Mouse (Mus musculus): ENCODE results near the gene Ano8. TPM values are rescaled to one million over a fixed set of nuclear protein-coding genes. Genes with fewer than 3 reads are reported as not detected.
"Not testable (repeated sequence)": the region's sequence is repeated elsewhere in the genome, so short reads cannot be mapped to it uniquely, and the experiment has no call there.

Gene Ano8
- 6.7 and 9.2 TPM in 2 replicates for total RNA-seq (2017)

GRCm38 (mm10) chr8:71485142-71486135, at the start of gene Ano8:
Gene Ano8, minus strand, starts transcription at chr8:71485963.
- peak; percentile 46 to 58; a peak in 3 of 4 replicates for ATAC-seq (replicated peaks in 1 of 2; ENCODE audit: insufficient read depth in 1 of 2, low FRiP score in 2 of 2, low TSS enrichment in 1 of 2, low read depth in 1 of 2, poor library complexity in 2 of 2, severe bottlenecking in 2 of 2)

GRCm38 (mm10) chr8:71534263-71534810, 48.6 kb upstream of the Ano8 start:
- no peak for ATAC-seq (replicated peaks in 1 of 2; ENCODE audit: insufficient read depth in 1 of 2, low FRiP score in 2 of 2, low TSS enrichment in 1 of 2, low read depth in 1 of 2, poor library complexity in 2 of 2, severe bottlenecking in 2 of 2)

DNA sequence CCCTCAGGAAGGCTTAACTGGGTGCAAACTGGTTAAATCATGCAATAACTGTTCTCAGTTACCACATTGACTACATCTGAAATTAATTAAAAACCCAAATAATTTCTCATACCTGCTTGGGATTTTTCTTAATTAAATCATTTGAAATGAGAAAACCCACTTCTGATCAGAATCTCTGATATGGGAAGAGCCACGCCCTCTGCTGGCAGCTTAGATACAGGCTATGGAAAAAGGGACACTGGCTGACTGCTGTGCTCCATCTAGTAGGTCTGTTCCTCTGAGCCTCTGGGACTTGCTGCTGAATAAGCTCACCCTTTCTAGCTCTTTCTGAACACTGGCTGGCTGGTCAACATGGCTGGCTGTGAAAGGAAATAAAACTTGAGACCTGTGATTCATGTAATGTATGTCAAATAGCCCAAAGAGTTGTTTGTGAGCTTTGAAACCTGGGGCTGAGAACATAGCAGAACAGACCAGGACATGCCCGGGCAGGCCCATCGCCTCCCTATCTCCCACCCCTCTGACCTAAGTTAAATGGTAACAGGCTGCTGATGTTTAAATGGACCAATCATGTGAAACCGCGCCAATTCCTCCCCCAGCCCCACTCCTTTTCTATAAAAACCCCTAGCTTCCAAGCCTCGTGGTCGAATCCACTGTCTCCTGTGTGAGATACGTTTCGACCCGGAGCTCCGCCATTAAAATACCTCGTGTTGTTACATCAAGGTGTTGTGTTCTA, 45.1 kb upstream of the Ano8 start:
- ATAC-seq (replicated peaks in 1 of 2; ENCODE audit: insufficient read depth in 1 of 2, low FRiP score in 2 of 2, low TSS enrichment in 1 of 2, low read depth in 1 of 2, poor library complexity in 2 of 2, severe bottlenecking in 2 of 2): not testable (repeated sequence)

DNA sequence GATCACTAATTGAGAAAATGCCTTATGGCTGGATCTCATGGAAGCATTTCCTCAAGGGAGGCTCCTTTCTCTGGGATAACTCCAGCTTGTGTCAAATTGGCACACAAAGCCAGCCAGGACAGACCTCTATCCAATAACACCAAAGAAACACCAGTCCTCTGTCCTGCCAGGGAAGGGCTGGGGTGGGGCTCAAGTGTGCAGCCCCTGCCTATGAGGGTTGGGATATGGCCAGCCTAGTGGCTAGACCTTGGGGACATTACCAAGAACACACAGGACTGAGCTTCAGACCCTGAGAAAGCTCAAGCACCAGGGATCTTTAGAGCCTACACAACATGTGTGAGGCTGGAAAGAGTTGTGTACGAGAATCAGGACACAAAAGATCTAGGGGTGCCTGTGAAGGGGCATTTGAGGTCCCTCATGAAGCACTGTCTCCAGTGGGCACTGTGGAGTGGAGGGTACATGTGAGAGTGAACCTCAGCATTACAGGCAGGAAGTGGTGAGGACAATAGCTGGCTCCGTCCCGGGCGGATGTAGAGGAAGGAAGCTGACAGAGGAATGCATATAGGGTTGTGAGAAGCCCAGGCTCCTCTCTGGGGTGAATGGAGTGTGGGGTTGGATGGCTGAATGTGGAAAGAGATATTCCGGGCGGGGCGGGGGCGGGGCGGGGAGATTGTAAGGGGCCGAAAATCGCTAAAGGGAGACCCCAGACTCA, 42.8 kb upstream of the Ano8 start:
- ATAC-seq (replicated peaks in 1 of 2; ENCODE audit: insufficient read depth in 1 of 2, low FRiP score in 2 of 2, low TSS enrichment in 1 of 2, low read depth in 1 of 2, poor library complexity in 2 of 2, severe bottlenecking in 2 of 2): peak; percentile 86 to 88

- no peak for ATAC-seq (replicated peaks in 1 of 2; ENCODE audit: insufficient read depth in 1 of 2, low FRiP score in 2 of 2, low TSS enrichment in 1 of 2, low read depth in 1 of 2, poor library complexity in 2 of 2, severe bottlenecking in 2 of 2)
These were observed 41.6 kb upstream of the Ano8 start for GRCm38 (mm10) chr8:71527162-71527870.

GRCm38 (mm10) chr8:71526272-71526671, 40.5 kb upstream of the Ano8 start:
- no peak for ATAC-seq (replicated peaks in 1 of 2; ENCODE audit: insufficient read depth in 1 of 2, low FRiP score in 2 of 2, low TSS enrichment in 1 of 2, low read depth in 1 of 2, poor library complexity in 2 of 2, severe bottlenecking in 2 of 2)

DNA sequence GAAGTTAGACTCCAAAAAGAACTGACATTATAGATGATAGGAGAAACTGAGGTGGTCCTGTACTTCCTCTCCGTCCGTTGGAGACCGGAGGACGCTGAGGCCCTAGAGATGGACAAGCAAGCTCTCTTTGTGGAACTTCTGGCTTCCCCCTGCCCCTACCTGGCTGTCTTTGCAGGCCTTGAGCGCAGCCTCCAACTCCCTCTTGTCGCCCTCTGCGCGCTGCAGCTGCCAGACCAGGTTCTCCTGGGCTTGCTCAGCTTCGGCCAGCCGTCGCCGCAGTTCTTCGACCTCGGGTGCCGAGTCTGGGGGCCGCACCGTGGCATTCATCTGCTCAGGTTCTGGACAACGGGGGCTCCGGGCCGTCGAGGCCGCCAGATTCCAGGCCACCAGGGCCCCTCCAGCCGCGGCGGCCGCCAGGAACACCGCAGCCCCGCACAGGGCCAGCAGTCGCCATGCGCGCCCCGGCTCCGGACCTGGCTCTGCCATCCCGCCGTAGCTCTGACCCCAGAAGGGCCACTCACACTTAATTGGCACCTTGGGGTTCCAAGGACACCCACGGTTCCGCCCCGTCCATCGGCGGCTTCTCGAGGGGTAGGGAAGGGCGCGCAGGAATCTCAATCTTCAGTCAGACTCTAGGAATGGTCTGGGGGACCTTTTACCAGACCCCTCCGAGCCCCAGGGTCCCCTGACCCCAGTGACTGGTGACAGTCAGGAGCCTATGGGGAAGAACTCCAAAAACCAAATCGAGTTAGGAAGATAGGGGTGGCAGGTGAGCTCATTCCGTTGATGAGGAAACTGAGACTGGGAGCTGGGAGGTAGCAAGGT, 39.7 kb upstream of the Ano8 start, which contains the start of gene Ccdc194:
TSS of gene Ccdc194 (minus strand) at position 486 of the 825 bp plus-strand sequence.
- ATAC-seq (replicated peaks in 1 of 2; ENCODE audit: insufficient read depth in 1 of 2, low FRiP score in 2 of 2, low TSS enrichment in 1 of 2, low read depth in 1 of 2, poor library complexity in 2 of 2, severe bottlenecking in 2 of 2): no peak

- peak; percentile 94 to 95 for ATAC-seq (replicated peaks in 1 of 2; ENCODE audit: insufficient read depth in 1 of 2, low FRiP score in 2 of 2, low TSS enrichment in 1 of 2, low read depth in 1 of 2, poor library complexity in 2 of 2, severe bottlenecking in 2 of 2)
These were observed 35.9 kb upstream of the Ano8 start for GRCm38 (mm10) chr8:71521634-71522033.

DNA sequence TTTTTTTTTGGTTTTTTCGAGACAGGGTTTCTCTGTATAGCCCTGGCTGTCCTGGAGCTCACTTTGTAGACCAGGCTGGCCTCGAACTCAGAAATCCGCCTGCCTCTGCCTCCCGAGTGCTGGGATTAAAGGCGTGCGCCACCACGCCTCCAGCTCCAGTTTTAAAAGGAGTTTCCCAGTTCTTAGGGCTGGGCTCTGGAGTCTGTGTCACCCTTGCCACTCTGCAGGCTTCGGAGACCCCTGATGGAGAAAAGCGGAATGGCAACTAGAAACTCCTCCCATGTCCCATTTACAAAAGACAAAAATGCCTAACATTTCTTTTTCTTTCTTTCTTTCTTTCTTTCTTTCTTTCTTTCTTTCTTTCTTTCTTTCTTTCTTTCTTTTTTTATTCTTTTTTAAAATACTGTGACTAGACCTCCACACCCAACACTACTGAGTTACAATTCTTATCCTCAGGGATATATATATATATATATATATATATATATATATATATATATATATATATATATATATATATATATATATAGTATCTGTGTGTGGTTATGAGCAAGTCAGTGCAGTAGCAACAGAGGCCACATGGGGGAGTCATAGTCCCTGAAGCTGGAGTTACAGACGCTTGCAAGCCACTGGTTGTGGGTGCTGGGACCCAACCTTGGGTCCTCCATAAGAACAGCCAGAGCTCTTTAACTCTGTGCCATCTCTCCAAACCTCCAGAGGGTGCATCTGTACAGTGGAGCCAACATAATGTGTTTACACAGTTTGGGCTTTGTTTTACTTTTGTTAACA, 33.5 kb upstream of the Ano8 start:
- ATAC-seq (replicated peaks in 1 of 2; ENCODE audit: insufficient read depth in 1 of 2, low FRiP score in 2 of 2, low TSS enrichment in 1 of 2, low read depth in 1 of 2, poor library complexity in 2 of 2, severe bottlenecking in 2 of 2): peak; percentile 47 to 51; a peak in 1 of 4 replicates

DNA sequence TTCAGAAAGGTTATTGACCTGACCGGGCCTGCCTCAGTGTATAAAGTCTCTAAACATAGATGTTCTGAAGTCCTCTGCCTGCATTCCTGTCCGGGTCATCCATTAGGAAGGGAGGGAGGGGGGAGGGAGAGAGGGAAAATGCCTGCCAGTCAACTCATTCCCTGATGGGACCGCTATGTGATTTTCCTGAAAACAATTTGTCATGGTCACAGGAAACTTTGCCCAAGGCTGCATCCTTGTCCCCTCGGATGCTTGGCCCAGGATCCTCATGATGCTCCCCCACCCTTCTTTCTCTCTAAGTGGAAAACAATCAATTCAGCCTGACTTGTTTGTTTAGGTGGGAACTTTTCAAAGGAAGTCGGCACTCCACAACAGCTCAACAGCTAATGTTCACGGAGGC, 31.0 kb upstream of the Ano8 start:
- no peak for ATAC-seq (replicated peaks in 1 of 2; ENCODE audit: insufficient read depth in 1 of 2, low FRiP score in 2 of 2, low TSS enrichment in 1 of 2, low read depth in 1 of 2, poor library complexity in 2 of 2, severe bottlenecking in 2 of 2)

DNA sequence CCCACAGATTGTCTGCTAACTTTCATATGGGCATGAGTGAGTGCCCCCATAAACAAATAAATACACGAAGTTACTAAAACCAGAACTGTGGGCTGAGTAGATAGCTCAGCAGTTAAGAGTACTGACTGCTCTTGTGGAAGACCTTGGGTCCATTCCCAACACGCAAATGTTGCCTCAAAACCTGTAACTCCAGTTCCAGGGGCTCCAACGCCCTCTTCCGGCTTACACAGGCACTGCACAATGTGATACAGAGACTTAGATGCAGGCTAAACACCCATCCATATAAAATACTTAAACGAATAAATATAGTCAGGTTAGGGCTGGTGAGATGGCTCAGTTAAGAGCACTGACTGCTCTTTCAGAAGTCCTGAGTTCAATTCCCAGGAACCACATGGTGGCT, 29.3 kb upstream of the Ano8 start:
- no peak for ATAC-seq (replicated peaks in 1 of 2; ENCODE audit: insufficient read depth in 1 of 2, low FRiP score in 2 of 2, low TSS enrichment in 1 of 2, low read depth in 1 of 2, poor library complexity in 2 of 2, severe bottlenecking in 2 of 2)

- ATAC-seq (replicated peaks in 1 of 2; ENCODE audit: insufficient read depth in 1 of 2, low FRiP score in 2 of 2, low TSS enrichment in 1 of 2, low read depth in 1 of 2, poor library complexity in 2 of 2, severe bottlenecking in 2 of 2): no peak
These were observed 27.4 kb upstream of the Ano8 start for GRCm38 (mm10) chr8:71513018-71513754.

DNA sequence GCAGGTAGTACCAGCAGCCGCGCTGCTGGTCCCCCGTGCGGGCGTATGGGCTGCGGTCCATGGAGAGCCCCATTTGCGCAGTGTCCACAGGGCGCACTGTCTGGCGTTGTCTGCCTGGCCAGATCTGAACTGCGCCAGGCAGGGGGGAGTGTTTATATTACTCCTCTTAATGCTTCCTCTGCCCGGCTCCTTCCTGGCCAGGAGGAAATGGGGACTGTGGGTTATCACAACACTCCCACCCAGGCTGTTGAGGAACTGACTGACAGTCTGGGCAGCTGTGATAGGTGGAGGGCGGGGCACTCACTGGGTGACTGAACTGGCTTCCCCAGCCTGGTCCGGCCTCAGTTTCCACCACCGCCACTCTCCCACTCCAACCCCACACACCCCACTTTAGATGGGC, 25.9 kb upstream of the Ano8 start, which contains the start of gene Plvap:
TSS of gene Plvap (minus strand) at position 109 of the 400 bp plus-strand sequence.
- ATAC-seq (replicated peaks in 1 of 2; ENCODE audit: insufficient read depth in 1 of 2, low FRiP score in 2 of 2, low TSS enrichment in 1 of 2, low read depth in 1 of 2, poor library complexity in 2 of 2, severe bottlenecking in 2 of 2): peak; percentile 60 to 70; a peak in 3 of 4 replicates

GRCm38 (mm10) chr8:71509316-71509715, 23.6 kb upstream of the Ano8 start:
- ATAC-seq (replicated peaks in 1 of 2; ENCODE audit: insufficient read depth in 1 of 2, low FRiP score in 2 of 2, low TSS enrichment in 1 of 2, low read depth in 1 of 2, poor library complexity in 2 of 2, severe bottlenecking in 2 of 2): no peak
